Mouse (Mus musculus) lung, postnatal 4 days (tissue): ENCODE measurements around the gene Csf3.
A peak's percentile ranks its signal among the peaks of the same experiment; 100 is the strongest.
"Not testable (repeated sequence)": the region's sequence is repeated elsewhere in the genome, so short reads cannot be mapped to it uniquely, and the experiment has no call there.

Source experiments
- DNase-seq, 2 experiments: peaks; one replicate each; pipeline ENCODE4 v3.0.0; 2021

The Csf3 gene

DNA sequence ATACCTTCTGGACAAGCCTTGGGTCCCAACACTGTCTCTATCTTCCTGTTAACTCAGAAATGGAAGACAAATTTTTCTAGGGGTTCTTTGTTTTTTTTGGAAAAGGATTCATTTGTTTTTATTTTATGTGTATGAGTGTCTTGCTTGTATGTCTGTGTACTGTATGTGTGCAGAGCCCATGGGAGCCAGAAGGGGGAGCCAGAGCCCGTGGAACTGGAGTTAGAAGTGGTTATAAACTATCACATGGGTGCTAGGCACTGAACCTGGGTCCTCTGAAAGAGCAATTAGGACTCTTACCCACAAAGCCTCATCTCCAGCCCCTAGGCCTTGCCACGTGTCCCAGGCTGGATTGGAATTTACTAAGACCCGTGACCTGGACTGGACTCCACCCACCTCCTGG lies 33.0 kb downstream of the Csf3 start:
- DNase-seq, result no peak

- DNase-seq, result no peak
Observed at GRCm38 (mm10) chr11:98735111-98735510, 34.0 kb downstream of the Csf3 start.

- DNase-seq, result no peak
Observed at GRCm38 (mm10) chr11:98736176-98736575, 35.1 kb downstream of the Csf3 start.

GRCm38 (mm10) chr11:98737220-98737619 lies 36.2 kb downstream of the Csf3 start:
- not testable (repeated sequence) for DNase-seq

DNA sequence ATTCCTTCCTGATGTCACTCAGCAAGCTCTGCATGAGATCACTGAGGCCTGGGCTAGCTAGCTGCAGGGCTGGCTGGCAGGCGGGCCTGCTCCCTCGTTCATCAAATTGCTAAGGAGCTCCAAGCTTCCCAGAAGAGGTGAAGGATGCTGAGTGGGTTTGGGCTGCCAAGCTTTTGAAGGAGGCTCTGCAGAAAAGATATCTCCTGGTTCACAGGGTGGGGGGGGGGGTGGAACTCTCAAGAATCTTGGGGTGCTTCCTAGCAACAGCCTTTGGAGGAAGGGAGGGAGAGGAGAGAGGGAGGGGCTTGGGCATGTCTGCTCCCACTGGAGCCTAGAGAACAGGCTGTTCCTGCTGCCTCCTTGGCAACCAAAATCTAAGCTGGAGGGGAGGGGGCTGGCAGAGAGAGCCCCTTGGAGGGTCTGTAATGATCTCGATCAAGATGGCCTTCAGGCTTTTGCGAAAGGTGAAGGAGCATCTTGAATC lies 37.4 kb downstream of the Csf3 start:
- no peak for DNase-seq

- no peak for DNase-seq
Observed at GRCm38 (mm10) chr11:98738925-98739324, 37.9 kb downstream of the Csf3 start.

GRCm38 (mm10) chr11:98740026-98740392 lies 38.9 kb downstream of the Csf3 start:
- DNase-seq, result peak in 1 of 2 experiments; percentile 56

GRCm38 (mm10) chr11:98740393-98741050 lies 39.5 kb downstream of the Csf3 start, which contains the start of gene Thra:
Gene Thra, plus strand, starts transcription at chr11:98740638.
- DNase-seq, result peak; percentile 75 to 84

GRCm38 (mm10) chr11:98741051-98741620 lies 40.1 kb downstream of the Csf3 start:
- no peak for DNase-seq

- peak; percentile 88 to 93 for DNase-seq
Observed at GRCm38 (mm10) chr11:98741622-98742396, 40.7 kb downstream of the Csf3 start.

- peak; percentile 56 to 60 for DNase-seq
Observed at GRCm38 (mm10) chr11:98742397-98743291, 41.6 kb downstream of the Csf3 start.

- DNase-seq, result peak; percentile 76 to 88
Observed at GRCm38 (mm10) chr11:98743655-98744345, 42.7 kb downstream of the Csf3 start.

DNA sequence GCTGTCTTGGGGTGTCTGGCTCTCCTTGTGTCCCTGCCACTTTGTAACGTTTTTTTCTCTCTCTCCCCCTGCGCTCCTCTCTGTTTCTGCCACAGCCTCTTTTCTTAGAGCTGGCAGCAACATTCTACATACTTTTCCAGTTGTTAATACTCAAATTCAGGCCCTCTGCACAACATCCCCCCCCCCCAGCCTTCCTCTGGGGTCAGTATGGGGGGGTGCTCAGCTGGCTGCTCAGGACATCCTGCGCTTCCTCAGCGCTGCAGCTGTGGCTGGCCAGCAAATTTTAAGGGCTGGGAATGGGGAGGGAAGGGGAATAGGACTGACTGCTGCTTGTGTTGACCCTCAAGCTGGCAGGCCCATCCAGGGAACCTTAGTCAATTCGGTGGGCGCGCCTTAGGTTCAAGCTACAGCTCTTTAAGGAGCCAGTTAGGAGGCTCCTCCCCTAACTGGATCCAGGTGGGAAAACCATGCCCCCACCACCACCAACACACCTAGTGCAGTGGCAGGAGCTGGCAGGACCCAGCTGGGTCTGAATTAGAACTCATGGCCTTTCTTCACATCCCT lies 43.5 kb downstream of the Csf3 start:
- DNase-seq, result peak; percentile 47 to 68

DNA sequence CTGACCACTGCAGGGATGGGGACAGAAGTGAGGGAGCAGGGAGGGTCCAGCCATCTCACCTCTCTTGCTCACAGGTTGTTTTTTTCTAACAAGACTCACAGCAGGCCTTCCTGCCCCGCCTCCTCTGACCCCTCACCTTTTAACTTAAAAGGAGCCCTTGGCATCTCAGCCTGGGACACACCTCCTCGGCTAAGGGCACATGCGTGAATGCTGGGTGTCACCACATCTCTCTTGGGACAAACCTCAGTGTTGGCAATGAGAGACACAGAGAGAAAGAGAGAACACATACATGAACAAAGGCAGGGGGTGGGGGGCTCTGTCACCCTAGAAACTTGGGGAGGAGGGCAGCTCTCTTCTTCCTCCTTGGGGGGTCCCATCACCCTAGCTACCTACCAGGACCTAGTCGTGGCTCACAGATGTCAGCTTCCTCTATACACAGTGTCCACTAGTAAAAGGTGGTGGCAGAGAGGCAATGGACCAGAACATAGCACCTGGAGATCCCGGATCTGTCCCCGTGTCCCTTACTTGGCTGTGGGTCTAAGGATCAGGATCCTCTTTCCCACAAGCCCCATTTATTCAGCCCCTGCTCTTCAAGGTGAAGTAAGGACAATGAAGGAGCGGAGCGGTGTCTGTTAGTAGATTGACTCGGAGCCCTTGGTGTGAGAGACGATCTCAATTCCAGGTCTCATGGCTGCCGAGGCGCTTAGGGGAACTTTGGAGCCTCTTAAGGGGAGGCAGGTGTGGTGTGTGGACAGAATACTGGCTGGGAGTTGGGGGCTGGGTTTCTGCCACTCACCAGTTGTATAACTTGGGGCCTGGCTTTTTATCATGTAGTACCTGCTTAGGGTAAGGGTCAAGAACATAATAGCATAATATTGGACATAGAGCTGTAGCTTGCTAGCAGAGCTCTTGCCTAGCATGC lies 45.1 kb downstream of the Csf3 start:
- no peak for DNase-seq

- DNase-seq, result peak; percentile 77 to 83
Observed at GRCm38 (mm10) chr11:98746855-98747693, 46.0 kb downstream of the Csf3 start.

DNA sequence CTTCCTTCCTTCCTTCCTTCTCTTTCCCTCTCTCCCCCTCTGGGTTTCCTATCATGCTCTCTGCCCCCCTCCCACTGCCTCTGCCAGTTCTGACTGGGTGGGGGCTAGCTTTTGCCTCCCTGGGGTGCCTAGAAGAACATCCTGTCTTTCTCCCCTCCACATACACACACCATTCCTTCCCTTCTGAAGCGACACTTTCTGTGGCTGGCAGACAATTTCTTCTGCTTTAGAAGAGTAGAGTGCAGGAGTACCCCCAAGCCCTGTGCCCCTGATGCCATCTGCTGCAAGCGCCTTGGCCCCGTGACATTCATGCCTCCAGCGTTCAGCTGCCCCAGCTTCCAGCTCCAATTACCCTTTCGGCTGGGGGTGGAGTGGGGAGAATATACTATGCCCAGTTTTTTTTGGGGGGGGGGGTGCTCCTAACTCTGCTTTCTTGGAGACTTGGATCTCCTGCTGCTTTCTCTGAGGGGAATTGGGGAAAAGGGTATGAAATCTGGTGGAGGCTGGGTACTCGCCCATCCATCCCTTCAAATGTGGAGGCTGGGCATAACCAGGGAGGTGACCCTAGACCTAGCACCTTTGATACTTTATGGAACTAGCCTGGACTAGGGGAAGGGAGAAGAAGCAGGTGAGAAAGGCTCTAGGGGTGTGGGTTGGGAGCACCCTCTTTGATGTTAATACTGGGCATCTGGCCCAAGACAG lies 46.9 kb downstream of the Csf3 start:
- no peak for DNase-seq

- peak; percentile 73 to 74 for DNase-seq
Observed at GRCm38 (mm10) chr11:98748506-98749416, 47.7 kb downstream of the Csf3 start.

DNA sequence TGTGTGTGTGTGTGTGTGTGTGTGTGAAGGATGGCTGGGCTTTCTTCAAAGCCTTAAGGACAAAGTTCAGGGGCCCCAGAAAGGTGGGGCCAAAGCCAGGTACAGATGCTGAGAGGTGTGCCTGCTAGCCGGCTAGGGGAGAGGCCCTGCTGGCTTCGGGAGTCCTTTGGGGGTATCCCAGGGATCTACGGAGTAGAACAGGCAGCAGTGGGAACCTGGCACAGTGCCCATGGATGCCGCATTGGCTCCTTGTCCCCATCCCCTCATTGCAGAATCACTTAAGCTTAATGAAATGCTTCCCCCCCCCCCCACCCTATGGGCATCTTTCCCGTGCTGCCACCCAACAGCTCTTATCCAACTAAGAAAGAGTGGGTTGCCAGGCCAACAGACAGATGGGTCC lies 48.7 kb downstream of the Csf3 start:
- no peak for DNase-seq
